8 mouse cellular contexts compared by ENCODE assay signal in genomic region chr17:27501331-27502251, GRCm38 (mm10). TPM values are rescaled to one million over a fixed set of nuclear protein-coding genes. Genes with fewer than 3 reads are reported as not detected.
A peak's percentile ranks its signal among the peaks of the same experiment; 100 is the strongest.
DNase-seq lines count a peak whose midpoint lies in the region; ATAC-seq and TF ChIP-seq lines count a peak whose summit lies in the region.

No protein-coding gene starts in this region.

- intact Hi-C loops in left cerebral cortex, postnatal 36 days (cut with DNase I): no loop called here

- H3K9ac ChIP-seq in lung, postnatal 0 days (replicated peaks; ENCODE audit: low read depth): no peak overlapping the region
- no peak overlapping the region for H3K9ac ChIP-seq in intestine, embryonic 15.5 days
- H3K9ac ChIP-seq in midbrain, postnatal 0 days (replicated peaks; ENCODE audit: low read length, poor library complexity, severe bottlenecking): peak overlapping the region; percentile 29; the same call in 1 of the 2 replicates

- H3K4me1 ChIP-seq in lung, postnatal 0 days (ENCODE audit: insufficient read depth, low read depth, low read length): no peaks in the 10 kb centered on the region
- peaks cover 11% of the 10 kb centered on the region for H3K4me1 ChIP-seq in intestine, embryonic 15.5 days (replicated peaks)
- H3K4me1 ChIP-seq in midbrain, postnatal 0 days (ENCODE audit: insufficient read depth, low read length): peaks cover 13% of the 10 kb centered on the region

- no peak for TF ChIP-seq CTCF in lung, postnatal 0 days (IDR thresholded peaks at IDR 0.05)
- peak; percentile 30; the same call in 1 of the 2 replicates for TF ChIP-seq CTCF in midbrain, postnatal 0 days (IDR thresholded peaks at IDR 0.05)

- no peaks in the 10 kb centered on the region for H3K36me3 ChIP-seq in lung, postnatal 0 days (ENCODE audit: insufficient read depth, low read length)
- no peaks in the 10 kb centered on the region for H3K36me3 ChIP-seq in intestine, embryonic 15.5 days
- H3K36me3 ChIP-seq in midbrain, postnatal 0 days (ENCODE audit: insufficient read depth, low read length): no peaks in the 10 kb centered on the region

- H3K4me3 ChIP-seq in lung, postnatal 0 days (ENCODE audit: low read depth, low read length): no peak overlapping the region
- no peak overlapping the region for H3K4me3 ChIP-seq in intestine, embryonic 15.5 days (replicated peaks)
- H3K4me3 ChIP-seq in midbrain, postnatal 0 days (ENCODE audit: low read depth, low read length): no peak overlapping the region

- no peak for TF ChIP-seq EP300 in lung, postnatal 0 days (IDR thresholded peaks at IDR 0.05)

- WGBS in lung, postnatal 0 days: 15% methylated on average over 17 of the region's 18 CpGs
- 13% methylated on average over 18 of the region's 18 CpGs for WGBS in intestine, embryonic 15.5 days
- 9% methylated on average over 13 of the region's 18 CpGs for WGBS in midbrain, postnatal 0 days

- no peak for DNase-seq in lung, postnatal 0 days (ENCODE audit: low spot score)
- DNase-seq in lung, postnatal 14 days: no peak
- DNase-seq in embryo, embryonic 10 days (ENCODE audit: low spot score): peak; percentile 62
- peak; percentile 44 for DNase-seq in midbrain, postnatal 0 days (ENCODE audit: low spot score)
- DNase-seq in adrenal gland, postnatal 25 days: no peak
- DNase-seq in layer of hippocampus, adult 9-10 months (ENCODE audit: low spot score): no peak
- DNase-seq in left cerebral cortex, postnatal 36 days (ENCODE audit: low spot score in 2 of 2): no peak

- 0 out of 2 replicates have a peak, but pooled peaks have one; percentile 25 for ATAC-seq in lung, postnatal 0 days
- ATAC-seq in intestine, embryonic 15.5 days: peak; percentile 17; the same call in 1 of the 2 replicates
- ATAC-seq in midbrain, postnatal 0 days (ENCODE audit: low FRiP score): peak; percentile 18; the same call in 1 of the 2 replicates

- H3K4me2 ChIP-seq in lung, postnatal 0 days (replicated peaks; ENCODE audit: low read depth, low read length): no peak overlapping the region
- H3K4me2 ChIP-seq in intestine, embryonic 15.5 days (replicated peaks): peak overlapping the region; percentile 30
- peak overlapping the region; percentile 20; the same call in 1 of the 2 replicates for H3K4me2 ChIP-seq in midbrain, postnatal 0 days (ENCODE audit: low read depth, low read length, poor library complexity, severe bottlenecking)

- H3K9me3 ChIP-seq in lung, postnatal 0 days (ENCODE audit: low read length): no peaks in the 10 kb centered on the region
- H3K9me3 ChIP-seq in intestine, embryonic 15.5 days: no peaks in the 10 kb centered on the region
- no peaks in the 10 kb centered on the region for H3K9me3 ChIP-seq in midbrain, postnatal 0 days (ENCODE audit: low read length)

- H3K27ac ChIP-seq in lung, postnatal 0 days (ENCODE audit: low read length): no peak overlapping the region
- H3K27ac ChIP-seq in intestine, embryonic 15.5 days: no peak overlapping the region
- peak overlapping the region; percentile 44; the same call in 1 of the 2 replicates for H3K27ac ChIP-seq in midbrain, postnatal 0 days (ENCODE audit: low read depth, low read length)

- 0 out of 2 replicates have a peak, but pooled peaks cover 3% of the 10 kb centered on the region for H3K27me3 ChIP-seq in lung, postnatal 0 days (replicated peaks; ENCODE audit: insufficient read depth, low read length)
- H3K27me3 ChIP-seq in intestine, embryonic 15.5 days (replicated peaks): peaks cover 36% of the 10 kb centered on the region
- no peaks in the 10 kb centered on the region for H3K27me3 ChIP-seq in midbrain, postnatal 0 days (ENCODE audit: insufficient read depth, low read length)

RNA-seq across cellular contexts. Expression of gene Grm4, which starts 19.6 kb away (rescaled TPM):
- not detected in 2 replicates for polyA plus RNA-seq in lung, postnatal 0 days (2015; fragmentation: Nextera tagmentation; extraction: Ambion mirVana)
- polyA plus RNA-seq in intestine, embryonic 15.5 days (2015; fragmentation: Nextera tagmentation; extraction: Ambion mirVana): 0.28 and 0.29 TPM in 2 replicates
- total RNA-seq in midbrain, postnatal 0 days (2014; rRNA removed): 37.6 and 54.0 TPM in 2 replicates
- polyA plus RNA-seq in midbrain, postnatal 0 days (2015; fragmentation: Nextera tagmentation; extraction: Ambion mirVana): 11.1 and 12.5 TPM in 2 replicates
- total RNA-seq in adrenal gland, postnatal 25 days (2021): 3.1 and 4.8 TPM in 2 replicates
- total RNA-seq in left cerebral cortex, postnatal 36 days (2021): 10 to 100 TPM; 23.0 to 27.0 TPM

RNA-seq across cellular contexts. Expression of gene Hmga1, which starts 54.7 kb away (rescaled TPM):
- 41.2 and 50.6 TPM in 2 replicates for polyA plus RNA-seq in lung, postnatal 0 days (2015; fragmentation: Nextera tagmentation; extraction: Ambion mirVana)
- polyA plus RNA-seq in intestine, embryonic 15.5 days (2015; fragmentation: Nextera tagmentation; extraction: Ambion mirVana): 298 and 307 TPM in 2 replicates
- total RNA-seq in midbrain, postnatal 0 days (2014; rRNA removed): 135 and 138 TPM in 2 replicates
- 144 and 154 TPM in 2 replicates for polyA plus RNA-seq in midbrain, postnatal 0 days (2015; fragmentation: Nextera tagmentation; extraction: Ambion mirVana)
- 14.3 and 15.5 TPM in 2 replicates for total RNA-seq in adrenal gland, postnatal 25 days (2021)
- 10 to 100 TPM; 55.3 to 58.7 TPM for total RNA-seq in left cerebral cortex, postnatal 36 days (2021)

Comparison
In these comparisons a context has a peak if more than half of its experiments do, and no peak if none do; other contexts are left out.
1. DNase-seq: peak in embryo, embryonic 10 days (single experiment) and midbrain, postnatal 0 days (single experiment); none in lung, postnatal 0 days (single experiment), lung, postnatal 14 days (single experiment), adrenal gland, postnatal 25 days (single experiment), layer of hippocampus, adult 9-10 months (single experiment) and left cerebral cortex, postnatal 36 days (0 of 2).
2. Peak in every context shown above with its lines, with median percentiles within 50 percentile points of each other: ATAC-seq.